Comparison of ENCODE assay signal across 18 mouse cellular contexts in the genomic region with DNA sequence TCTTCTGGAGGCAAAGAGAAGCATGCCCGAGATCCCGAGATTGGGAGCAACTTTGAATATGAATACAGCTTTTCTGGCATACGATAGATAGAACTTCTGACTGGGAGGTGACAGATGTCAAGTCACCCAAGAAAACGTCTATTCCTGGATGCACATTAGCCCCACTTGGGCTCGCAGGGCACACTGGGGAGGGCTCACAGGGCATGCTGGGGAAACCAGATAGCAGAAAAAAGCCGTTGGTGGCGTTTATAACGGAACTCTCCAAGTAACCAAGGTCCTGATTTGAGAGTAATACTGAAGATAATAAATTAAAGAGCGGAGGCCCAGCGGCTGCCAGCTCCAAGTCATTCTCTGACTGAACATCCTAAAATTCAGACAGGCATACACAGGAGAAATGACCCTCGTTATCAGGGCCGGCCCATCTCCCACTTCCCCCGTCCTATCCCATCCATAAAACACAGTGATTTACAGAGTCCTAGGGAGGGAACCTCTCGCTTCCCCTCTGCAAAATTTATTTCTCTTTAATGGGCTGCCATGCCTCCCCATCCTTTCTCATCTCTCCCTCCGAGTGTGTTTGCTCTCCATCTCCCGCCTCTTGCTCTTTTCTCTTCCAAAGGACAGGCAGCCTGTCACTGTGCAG.
DNase-seq lines count a peak whose midpoint lies in the region; ATAC-seq and TF ChIP-seq lines count a peak whose summit lies in the region.
"Had no signal": no experiment of that assay in that cellular context is flagged by ENCODE, and none has a peak within 500 bp of the region (broad histone marks: within the 10 kb centered on the region; RNA-seq: fewer than 3 reads in every experiment).

No protein-coding gene starts in this region.

- peak overlapping the region; percentile 56; the same call in 1 of the 2 replicates for H3K27ac ChIP-seq in hindbrain, embryonic 13.5 days
- no peak overlapping the region for H3K27ac ChIP-seq in hindbrain, embryonic 10.5 days
- H3K27ac ChIP-seq in kidney, embryonic 16.5 days (ENCODE audit: low read length), result no peak overlapping the region
- no peak overlapping the region for H3K27ac ChIP-seq in stomach, postnatal 0 days (replicated peaks)
- H3K27ac ChIP-seq: heart, embryonic 15.5 days; hindbrain, embryonic 15.5 days; liver, embryonic 15.5 days had no signal

- ATAC-seq in hindbrain, embryonic 13.5 days (ENCODE audit: low FRiP score), result no peak
- ATAC-seq in kidney, embryonic 16.5 days (ENCODE audit: low FRiP score, low TSS enrichment), result peak; percentile 88
- ATAC-seq in megakaryocyte progenitor cell, adult 5-6 weeks (replicated peaks; ENCODE audit: poor library complexity), result peak; percentile 79
- ATAC-seq in stomach, postnatal 0 days (ENCODE audit: low FRiP score, low TSS enrichment), result no peak
- ATAC-seq: intestine, postnatal 0 days had no signal

- no peaks in the 10 kb centered on the region for H3K27me3 ChIP-seq in hindbrain, embryonic 13.5 days
- H3K27me3 ChIP-seq in hindbrain, embryonic 10.5 days (ENCODE audit: insufficient read depth, poor library complexity, severe bottlenecking), result no peaks in the 10 kb centered on the region
- H3K27me3 ChIP-seq in kidney, embryonic 16.5 days (ENCODE audit: insufficient read depth, low read length), result peaks cover 3% of the 10 kb centered on the region; the same call in 1 of the 2 replicates
- no peaks in the 10 kb centered on the region for H3K27me3 ChIP-seq in stomach, postnatal 0 days (ENCODE audit: control insufficient read depth, insufficient read depth, low read length)
- H3K27me3 ChIP-seq: heart, embryonic 15.5 days; hindbrain, embryonic 15.5 days; liver, embryonic 15.5 days had no signal

- DNase-seq in hindbrain, embryonic 10.5 days (ENCODE audit: low spot score), result no peak
- peak; percentile 22 for DNase-seq in brain, embryonic 14.5 days (ENCODE audit: low read depth)
- DNase-seq in stomach, postnatal 0 days (ENCODE audit: low spot score), result no peak
- DNase-seq in urinary bladder, adult 18-20 months (ENCODE audit: low spot score in 2 of 2), result no peak
- no peak for DNase-seq in cerebellum, postnatal 14 days
- DNase-seq: cerebellum, adult 9-10 months; heart, adult 18-20 months; lung, postnatal 14 days; right cerebral cortex, postnatal 25 days; thymus, adult 18-20 months had no signal

- 49% methylated on average over 16 of the region's 16 CpGs for whole genome bisulfite sequencing in hindbrain, embryonic 13.5 days
- 70% methylated on average over 16 of the region's 16 CpGs for WGBS in hindbrain, embryonic 10.5 days
- WGBS in kidney, embryonic 16.5 days, result 16% methylated on average over 16 of the region's 16 CpGs
- WGBS in stomach, postnatal 0 days, result 63% methylated on average over 16 of the region's 16 CpGs

- H3K9me3 ChIP-seq in hindbrain, embryonic 13.5 days, result no peaks in the 10 kb centered on the region
- no peaks in the 10 kb centered on the region for H3K9me3 ChIP-seq in hindbrain, embryonic 10.5 days
- no peaks in the 10 kb centered on the region for H3K9me3 ChIP-seq in kidney, embryonic 16.5 days (ENCODE audit: low read length)
- H3K9me3 ChIP-seq in stomach, postnatal 0 days (ENCODE audit: control insufficient read depth, low read length), result no peaks in the 10 kb centered on the region
- H3K9me3 ChIP-seq: heart, embryonic 15.5 days; hindbrain, embryonic 15.5 days; liver, embryonic 15.5 days had no signal

- H3K4me1 ChIP-seq in hindbrain, embryonic 13.5 days (replicated peaks), result peaks cover 58% of the 10 kb centered on the region
- H3K4me1 ChIP-seq in hindbrain, embryonic 10.5 days (replicated peaks), result peaks cover 59% of the 10 kb centered on the region
- H3K4me1 ChIP-seq in kidney, embryonic 16.5 days (ENCODE audit: insufficient read depth, low read length), result peaks cover 55% of the 10 kb centered on the region
- H3K4me1 ChIP-seq in stomach, postnatal 0 days (replicated peaks; ENCODE audit: control insufficient read depth, insufficient read depth), result no peaks in the 10 kb centered on the region
- H3K4me1 ChIP-seq: liver, embryonic 15.5 days had no signal

- no peak for TF ChIP-seq POLR2A in brain, embryonic 14.5 days (IDR thresholded peaks at IDR 0.05; ENCODE audit: borderline replicate concordance, extremely low read depth, insufficient read depth, insufficient read length, poor library complexity, severe bottlenecking)

- H3K4me2 ChIP-seq in hindbrain, embryonic 13.5 days, result no peak overlapping the region
- H3K4me2 ChIP-seq in kidney, embryonic 16.5 days (replicated peaks; ENCODE audit: low read depth, low read length), result no peak overlapping the region; the same call in 1 of the 2 replicates
- H3K4me2 ChIP-seq in stomach, postnatal 0 days (replicated peaks; ENCODE audit: low read depth), result no peak overlapping the region
- H3K4me2 ChIP-seq: heart, embryonic 15.5 days; hindbrain, embryonic 15.5 days; liver, embryonic 15.5 days; midbrain, embryonic 11.5 days had no signal

- no peak for TF ChIP-seq EP300 in stomach, postnatal 0 days (optimal IDR thresholded peaks at IDR 0.05)

- H3K9ac ChIP-seq in hindbrain, embryonic 13.5 days, result no peak overlapping the region
- no peak overlapping the region for H3K9ac ChIP-seq in kidney, embryonic 16.5 days (replicated peaks; ENCODE audit: low read length)
- no peak overlapping the region for H3K9ac ChIP-seq in stomach, postnatal 0 days (ENCODE audit: low read length)
- H3K9ac ChIP-seq: heart, embryonic 15.5 days; hindbrain, embryonic 15.5 days; liver, embryonic 15.5 days had no signal

- no peak for TF ChIP-seq CTCF in brain, embryonic 14.5 days (IDR thresholded peaks at IDR 0.05; ENCODE audit: borderline replicate concordance, extremely low read depth, insufficient read depth, insufficient read length)
- TF ChIP-seq CTCF in stomach, postnatal 0 days (IDR thresholded peaks at IDR 0.05; ENCODE audit: low read depth), result no peak

- no peaks in the 10 kb centered on the region for H3K36me3 ChIP-seq in hindbrain, embryonic 13.5 days
- H3K36me3 ChIP-seq in hindbrain, embryonic 10.5 days, result no peaks in the 10 kb centered on the region
- no peaks in the 10 kb centered on the region for H3K36me3 ChIP-seq in kidney, embryonic 16.5 days (ENCODE audit: insufficient read depth, low read length)
- H3K36me3 ChIP-seq in stomach, postnatal 0 days (ENCODE audit: control insufficient read depth, insufficient read depth, low read length), result no peaks in the 10 kb centered on the region
- H3K36me3 ChIP-seq: heart, embryonic 15.5 days; hindbrain, embryonic 15.5 days; liver, embryonic 15.5 days had no signal

- H3K4me3 ChIP-seq in hindbrain, embryonic 13.5 days, result no peak overlapping the region
- no peak overlapping the region for H3K4me3 ChIP-seq in hindbrain, embryonic 10.5 days
- no peak overlapping the region for H3K4me3 ChIP-seq in kidney, embryonic 16.5 days (ENCODE audit: low read length)
- H3K4me3 ChIP-seq in stomach, postnatal 0 days (ENCODE audit: low read depth, low read length), result no peak overlapping the region
- H3K4me3 ChIP-seq: heart, embryonic 15.5 days; hindbrain, embryonic 15.5 days; liver, embryonic 15.5 days had no signal

Comparison
In these comparisons a context has a peak if more than half of its experiments do, and no peak if none do; other contexts are left out.
1. ATAC-seq: peak in kidney, embryonic 16.5 days (single experiment) and megakaryocyte progenitor cell, adult 5-6 weeks (single experiment); none in hindbrain, embryonic 13.5 days (single experiment) and stomach, postnatal 0 days (single experiment).